Mouse (Mus musculus) heart, postnatal 0 days (tissue): Measurements from ENCODE around the gene A930033H14Rik.

Experiments used
- CTCF ChIP-seq: IDR thresholded peaks from 2 replicates; pipeline ENCODE4 v1.5.1; 2016; ENCODE audit warnings: antibody characterized with exemption, control low read depth, low read depth
- EP300 ChIP-seq: IDR thresholded peaks from 2 replicates; pipeline ENCODE4 v1.6.1; 2016; ENCODE audit warnings: antibody characterized with exemption, low read depth

DNA sequence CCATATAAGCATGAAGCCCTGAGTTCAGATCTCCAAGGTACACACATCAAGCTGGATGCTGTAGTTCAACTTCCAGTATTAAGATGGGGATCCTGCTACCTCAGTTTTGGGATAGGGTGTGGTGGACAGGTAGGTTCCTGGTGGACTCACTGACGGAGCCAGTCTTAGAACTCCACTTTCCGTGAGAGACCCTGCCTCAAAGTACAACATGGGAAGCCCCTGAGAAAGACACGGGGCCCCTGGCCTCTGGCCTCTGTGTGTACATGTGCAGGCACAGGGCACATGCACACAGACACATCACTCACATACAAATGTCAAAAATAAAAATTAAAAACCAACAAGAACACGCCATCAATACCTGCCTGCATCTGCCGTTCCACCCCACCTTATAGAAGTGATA, 12.6 kb upstream of the A930033H14Rik start:
- TF ChIP-seq CTCF (no peak), EP300 (no peak)
